Mouse (Mus musculus) cerebellum, adult 2 months (tissue): Measurements from ENCODE around the gene Man2a1. TPM values are rescaled to one million over a fixed set of nuclear protein-coding genes. Genes with fewer than 3 reads are reported as not detected.

Source experiments
- DNase-seq, 2 experiments: peaks; one replicate each; pipeline ENCODE4 v3.0.0; 2021
- H3K27ac ChIP-seq: fragments of 200-500 bp; 2 replicates; pipeline ENCODE4 v1.5.1; 2012; ENCODE audit warnings: low read length, control low read depth, inconsistent platforms; ENCODE audit not compliant: insufficient read depth
- H3K27me3 ChIP-seq: fragments of 200-500 bp; 2 replicates; pipeline ENCODE4 v1.6.1; 2012; ENCODE audit warnings: inconsistent platforms, mild to moderate bottlenecking, low read length, moderate library complexity; ENCODE audit not compliant: control insufficient read depth, insufficient read depth
- H3K4me1 ChIP-seq: fragments of 200-500 bp; 2 replicates; pipeline ENCODE4 v1.6.1; 2011; ENCODE audit warnings: low read length; ENCODE audit not compliant: control insufficient read depth, insufficient read depth
- H3K4me3 ChIP-seq: fragments of 200-500 bp; replicated peaks from 2 replicates; pipeline ENCODE3; 2011; ENCODE audit warnings: mild to moderate bottlenecking, low read depth, low read length, control low read depth; ENCODE audit not compliant: insufficient read depth
- CTCF ChIP-seq: fragments of 200-500 bp; IDR thresholded peaks from 2 replicates; pipeline ENCODE4 v1.5.1; 2011; ENCODE audit warnings: low read depth, mild to moderate bottlenecking, control low read depth, low read length, moderate library complexity, borderline replicate concordance; ENCODE audit not compliant: insufficient read depth
- POLR2A ChIP-seq: fragments of 200-500 bp; IDR thresholded peaks from 2 replicates; pipeline ENCODE4 v1.6.1; 2011; ENCODE audit warnings: low read length, control low read depth, borderline replicate concordance; ENCODE audit not compliant: insufficient read depth
- WGBS: fragments of 180-500 bp; shearing (Covaris S2); methylation state at CpG from one replicate; pipeline ENCODE4 v1.1.7; 2018; 5-methylcytosine and 5-hydroxymethylcytosine counted together
- polyA plus RNA-seq: library from polyadenylated mRNA; depleted of rRNA; stranded (reverse); fragments of >200 nt; gene quantifications from 2 replicates; pipeline ENCODE4 v1.2.3, GENCODE M21; 2012

Gene Man2a1
- polyA plus RNA-seq, 1 experiment, result 5.7 TPM

DNA sequence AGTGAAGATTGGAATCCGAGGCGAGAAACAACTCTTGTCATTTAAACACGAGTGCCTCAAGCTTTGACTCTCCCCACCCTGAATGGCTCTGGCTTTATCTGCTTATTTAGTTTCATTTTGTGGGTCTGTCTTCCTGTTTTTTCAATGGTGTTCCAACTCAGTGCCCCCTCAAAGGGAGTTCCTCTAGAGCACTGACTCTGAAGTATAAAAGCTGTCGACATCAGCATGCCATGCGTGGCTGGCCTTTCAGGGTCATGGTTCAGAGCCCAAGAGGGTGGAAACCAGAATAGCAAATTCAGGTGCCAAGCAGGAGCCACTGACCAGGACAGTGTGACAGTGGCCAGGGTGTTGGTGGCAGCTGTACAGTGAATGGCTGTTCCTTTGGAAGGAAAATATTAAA, 68.0 kb downstream of the Man2a1 start:
- DNase-seq, result no peak
- Histone ChIP-seq H3K27me3 (no peaks in the 10 kb centered on the region), H3K4me3 (no peak overlapping the region), H3K27ac (no peak overlapping the region), H3K4me1 (peaks cover 7% of the 10 kb centered on the region; the same call in 1 of the 2 replicates)
- 56% methylated on average over 5 of the region's 5 CpGs for WGBS
- TF ChIP-seq CTCF, result no peak

DNA sequence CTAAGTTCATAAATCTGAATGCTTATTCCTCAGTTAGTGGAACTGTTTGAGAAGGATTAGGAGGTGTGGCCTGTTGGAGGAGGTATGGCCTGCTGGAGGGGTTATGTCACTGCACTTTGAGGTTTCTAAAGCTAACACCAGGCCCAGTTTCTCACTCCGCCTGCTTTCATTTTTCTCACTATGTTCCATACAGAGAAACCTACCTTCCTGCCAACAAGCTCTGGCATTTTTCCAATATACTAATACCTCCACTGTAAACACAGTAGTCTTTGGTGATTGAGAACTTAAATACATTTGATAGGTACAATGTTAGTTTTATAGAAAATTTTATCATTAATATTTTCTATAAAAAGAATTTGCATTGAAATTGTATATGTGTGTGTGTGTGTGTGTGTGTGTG, 73.9 kb downstream of the Man2a1 start:
- DNase-seq, result peak in 1 of 2 experiments; percentile 19

DNA sequence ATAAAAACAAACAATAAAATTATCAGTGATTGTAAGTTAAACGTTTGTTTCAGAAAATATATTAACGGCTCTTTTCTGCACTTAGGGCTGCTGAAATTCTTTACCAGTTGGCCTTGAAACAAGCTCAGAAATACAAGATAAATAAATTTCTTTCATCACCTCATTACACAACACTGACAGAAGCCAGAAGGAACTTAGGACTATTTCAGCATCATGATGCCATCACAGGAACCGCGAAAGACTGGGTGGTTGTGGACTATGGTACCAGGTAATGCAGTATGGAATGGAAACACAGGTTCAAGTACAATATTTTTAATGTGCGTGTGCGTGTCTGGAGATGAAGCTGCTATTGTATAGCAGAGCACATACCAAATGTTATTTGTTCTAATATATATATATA, 74.4 kb downstream of the Man2a1 start:
- no peak for TF ChIP-seq POLR2A
- no peak for TF ChIP-seq CTCF

More for the DNA sequence above, 73.9 kb downstream of the Man2a1 start:
- Histone ChIP-seq H3K4me3 (no peak overlapping the region), H3K27me3 (no peaks in the 10 kb centered on the region), H3K4me1 (no peaks in the 10 kb centered on the region), H3K27ac (no peak overlapping the region)
- TF ChIP-seq POLR2A (no peak), CTCF (no peak)
- 71% methylated on average over 1 of the region's 1 CpGs for WGBS

DNA sequence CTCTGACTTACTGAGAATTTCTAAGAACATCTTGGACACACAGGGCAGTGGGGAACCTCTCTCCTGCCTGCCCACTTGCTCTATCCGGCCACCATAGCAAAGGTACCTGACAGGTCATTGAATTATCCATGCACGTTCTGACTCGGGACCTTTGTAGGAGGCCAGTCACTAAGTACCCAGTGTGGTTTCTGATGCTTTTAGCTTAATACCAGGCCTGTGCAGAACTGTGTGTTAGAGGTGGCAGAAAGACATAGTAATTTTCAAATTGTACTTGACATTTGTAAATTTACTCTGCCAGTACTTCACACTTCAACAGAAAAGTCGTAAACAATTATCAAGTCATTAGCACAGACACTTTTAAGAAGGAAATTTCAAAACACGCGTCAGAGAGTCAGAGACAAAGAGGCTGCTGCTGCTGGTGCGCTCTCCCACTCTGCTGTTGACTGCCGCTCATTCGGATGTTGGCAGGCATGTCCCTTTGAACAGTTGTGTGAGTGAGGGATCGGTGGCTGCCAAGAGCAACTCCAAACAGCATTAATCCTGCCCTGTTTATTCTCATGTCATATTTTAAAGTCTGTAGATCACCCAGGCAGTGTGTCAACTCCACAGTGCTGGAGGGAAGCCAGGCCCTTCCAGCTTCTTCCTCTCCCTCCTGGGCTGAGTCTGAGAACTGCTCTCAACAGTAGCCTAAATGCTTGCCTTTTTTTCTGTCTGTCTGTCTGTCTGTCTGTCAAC, 76.4 kb downstream of the Man2a1 start:
- 35% methylated on average over 10 of the region's 10 CpGs for WGBS
- Histone ChIP-seq H3K27me3 (no peaks in the 10 kb centered on the region), H3K27ac (no peak overlapping the region), H3K4me1 (no peaks in the 10 kb centered on the region), H3K4me3 (no peak overlapping the region)
- TF ChIP-seq CTCF (no peak), POLR2A (no peak)
- DNase-seq, result peak in 1 of 2 experiments; percentile 21

More for the DNA sequence above, 74.4 kb downstream of the Man2a1 start:
- Histone ChIP-seq H3K4me3 (no peak overlapping the region), H3K27ac (no peak overlapping the region), H3K4me1 (no peaks in the 10 kb centered on the region), H3K27me3 (no peaks in the 10 kb centered on the region)
- 96% methylated on average over 6 of the region's 6 CpGs for WGBS
- DNase-seq, result no peak

GRCm38 (mm10) chr17:64681461-64681860, 80.9 kb downstream of the Man2a1 start:
- WGBS, result 92% methylated on average over 3 of the region's 3 CpGs

DNA sequence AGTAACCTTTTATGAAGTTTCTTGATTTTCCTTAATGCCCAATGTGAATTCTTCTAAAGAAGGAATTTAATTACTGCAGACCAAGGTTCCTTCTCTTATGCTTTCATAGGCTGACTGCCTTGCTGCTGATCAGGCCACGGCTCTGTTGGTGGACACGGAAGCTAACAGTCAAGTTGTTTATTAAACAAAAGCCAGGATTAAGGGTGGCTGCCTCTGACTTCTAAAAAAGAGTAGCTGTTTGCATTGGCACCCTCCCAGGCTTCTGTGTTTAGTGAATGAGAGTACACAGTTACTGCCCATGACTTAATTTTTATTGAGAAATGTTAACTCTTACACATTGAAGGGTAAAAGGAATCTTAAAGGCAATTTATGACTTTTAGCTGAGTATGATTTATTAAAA, 81.4 kb downstream of the Man2a1 start:
- no peak overlapping the region for H3K4me3 ChIP-seq
- H3K27ac ChIP-seq, result no peak overlapping the region
- no peaks in the 10 kb centered on the region for H3K27me3 ChIP-seq
- DNase-seq, result no peak
- TF ChIP-seq CTCF, result no peak
- TF ChIP-seq POLR2A, result no peak
- 61% methylated on average over 2 of the region's 2 CpGs for WGBS
- 0 out of 2 replicates have a peak, but pooled peaks cover 2% of the 10 kb centered on the region for H3K4me1 ChIP-seq

More at GRCm38 (mm10) chr17:64681461-64681860, 80.9 kb downstream of the Man2a1 start:
- no peak for TF ChIP-seq CTCF
- no peak for TF ChIP-seq POLR2A
- Histone ChIP-seq H3K27me3 (no peaks in the 10 kb centered on the region), H3K4me3 (no peak overlapping the region), H3K27ac (no peak overlapping the region), H3K4me1 (0 out of 2 replicates have a peak, but pooled peaks cover 2% of the 10 kb centered on the region)
- DNase-seq, result no peak

DNA sequence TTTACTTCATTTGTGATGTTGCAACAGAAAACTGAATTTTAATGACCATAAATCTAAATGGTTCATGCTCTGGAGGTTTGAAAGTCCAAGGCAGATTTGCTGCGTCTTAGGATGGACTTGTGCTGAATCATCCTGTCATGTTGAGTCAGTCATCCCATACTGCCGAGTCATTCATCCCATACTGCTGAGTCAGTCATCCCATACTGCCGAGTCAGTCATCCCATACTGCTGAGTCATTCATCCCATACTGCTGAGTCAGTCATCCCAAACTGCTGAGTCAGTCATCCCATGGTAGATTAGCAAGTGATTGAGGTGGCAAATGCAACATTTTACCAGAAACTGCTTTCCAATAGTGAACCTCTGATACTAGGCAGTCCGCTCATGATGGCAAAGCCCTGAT, 83.6 kb downstream of the Man2a1 start:
- 99% methylated on average over 4 of the region's 4 CpGs for WGBS
- 0 out of 2 replicates have a peak, but pooled peaks cover 2% of the 10 kb centered on the region for H3K4me1 ChIP-seq
- H3K27me3 ChIP-seq, result no peaks in the 10 kb centered on the region
- H3K4me3 ChIP-seq, result no peak overlapping the region
- TF ChIP-seq POLR2A (no peak), CTCF (no peak)
- H3K27ac ChIP-seq, result no peak overlapping the region
- DNase-seq, result no peak

GRCm38 (mm10) chr17:64685216-64685903, 84.8 kb downstream of the Man2a1 start:
- TF ChIP-seq POLR2A (no peak), CTCF (no peak)
- 28% methylated on average over 6 of the region's 6 CpGs for whole genome bisulfite sequencing
- peak in 1 of 2 experiments; percentile 37 for DNase-seq
- Histone ChIP-seq H3K4me3 (no peak overlapping the region), H3K4me1 (0 out of 2 replicates have a peak, but pooled peaks cover 2% of the 10 kb centered on the region), H3K27me3 (no peaks in the 10 kb centered on the region), H3K27ac (no peak overlapping the region)
